Mouse (Mus musculus): ENCODE results near the gene Tekt3.

DNA sequence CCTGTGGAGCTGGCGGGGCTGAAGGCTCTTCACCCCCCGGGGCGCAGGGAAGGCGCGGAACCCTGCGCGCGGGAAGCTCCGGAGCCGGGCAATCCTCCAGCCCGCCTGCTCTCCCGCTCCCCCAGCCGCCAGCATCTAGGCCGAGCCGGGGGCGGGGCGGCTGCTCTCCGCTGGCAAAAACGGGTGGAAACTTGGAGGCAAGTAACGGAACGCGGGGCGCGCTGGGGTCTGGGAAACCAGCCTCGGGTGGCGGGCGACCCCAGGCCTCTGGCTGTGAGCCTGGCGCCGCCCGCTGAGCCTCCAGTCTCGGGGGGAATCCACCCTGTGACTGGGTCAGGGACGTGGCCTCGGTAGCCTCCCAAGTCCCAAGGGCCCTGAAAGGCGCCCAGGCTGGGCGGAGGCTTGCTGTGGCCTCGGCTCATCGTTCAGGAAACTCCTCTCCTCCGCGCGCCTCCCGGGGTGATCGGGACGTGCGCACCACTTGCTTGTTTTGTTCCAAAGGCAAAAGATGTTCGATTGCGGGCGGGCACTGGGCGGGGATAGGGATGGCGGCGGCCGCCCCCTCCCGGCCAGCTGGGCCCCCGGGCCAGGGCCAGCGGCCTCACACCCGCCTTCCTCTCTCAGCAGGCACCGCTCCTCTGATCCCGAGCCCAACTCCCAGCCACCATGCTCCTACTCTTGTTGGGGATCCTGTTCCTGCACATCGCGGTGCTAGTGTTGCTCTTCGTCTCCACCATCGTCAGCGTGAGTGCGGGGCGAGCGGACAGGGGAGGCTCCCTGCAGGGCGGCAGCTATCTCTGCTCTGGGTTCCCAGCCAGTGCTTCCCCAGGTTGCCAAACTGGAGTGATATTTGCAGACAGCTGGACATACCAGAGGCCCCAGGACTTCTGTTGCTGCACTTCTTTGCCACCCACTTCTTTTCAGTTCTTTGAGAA, 71.3 kb downstream of the Tekt3 start:
- TF ChIP-seq CTCF (IDR thresholded peaks at IDR 0.05; ENCODE audit: control insufficient read depth, insufficient read depth, insufficient replicate concordance, low read depth, low read length) = no peak
- no peak for TF ChIP-seq POLR2A (IDR thresholded peaks at IDR 0.05; ENCODE audit: control insufficient read depth, low read depth, low read length)
